Mouse (Mus musculus) liver, adult 2 months (tissue): ENCODE results near the gene Olfr630. TPM values are rescaled to one million over a fixed set of nuclear protein-coding genes. Genes with fewer than 3 reads are reported as not detected.

ENCODE experiments used
- DNase-seq: peaks from one replicate; pipeline ENCODE4 v3.0.0-alpha.2; 2011; ENCODE audit warnings: low read depth, low spot score; ENCODE audit errors: extremely low read depth
- H3K27ac ChIP-seq: fragments of 200-500 bp; replicated peaks from 2 replicates; pipeline ENCODE4 v1.5.1; 2012; ENCODE audit warnings: low read depth, mild to moderate bottlenecking, control low read depth, inconsistent platforms, low read length; ENCODE audit not compliant: insufficient read depth
- H3K27me3 ChIP-seq: fragments of 200-500 bp; 2 replicates; pipeline ENCODE4 v1.6.1; 2012; ENCODE audit warnings: mild to moderate bottlenecking, moderate library complexity, low read length, inconsistent platforms; ENCODE audit not compliant: control insufficient read depth, insufficient read depth
- H3K36me3 ChIP-seq: fragments of 200-500 bp; 2 replicates; pipeline ENCODE4 v1.6.1; 2012; ENCODE audit warnings: low read length, inconsistent platforms; ENCODE audit not compliant: control insufficient read depth, insufficient read depth
- H3K4me1 ChIP-seq: fragments of 200-500 bp; 2 replicates; pipeline ENCODE4 v1.6.1; 2011; ENCODE audit warnings: low read length; ENCODE audit not compliant: control insufficient read depth, insufficient read depth
- H3K4me3 ChIP-seq: fragments of 200-500 bp; 2 replicates; pipeline ENCODE4 v1.5.1; 2011; ENCODE audit warnings: low read depth, mild to moderate bottlenecking, control low read depth, low read length, moderate library complexity; ENCODE audit not compliant: insufficient read depth
- H3K79me2 ChIP-seq: fragments of 200-500 bp; 2 replicates; pipeline ENCODE4 v1.6.1; 2012; ENCODE audit warnings: inconsistent platforms, mild to moderate bottlenecking, low read length, moderate library complexity; ENCODE audit not compliant: control insufficient read depth, insufficient read depth
- H3K9ac ChIP-seq: fragments of 200-500 bp; 2 replicates; pipeline ENCODE4 v1.6.1; 2012; ENCODE audit warnings: low read depth, mild to moderate bottlenecking, control low read depth, inconsistent platforms, low read length
- CTCF ChIP-seq: fragments of 200-500 bp; IDR thresholded peaks from 2 replicates; pipeline ENCODE4 v1.5.1; 2011; ENCODE audit warnings: low read depth, low read length, control low read depth
- POLR2A ChIP-seq: fragments of 200-500 bp; IDR thresholded peaks from 2 replicates; pipeline ENCODE4 v1.6.1; 2011; ENCODE audit warnings: low read length, control low read depth; ENCODE audit not compliant: insufficient read depth; ENCODE audit errors: extremely low read depth
- WGBS: fragments of 180-500 bp; shearing (Covaris S2); methylation state at CpG from one replicate; pipeline ENCODE4 v1.1.7; 2018; 5-methylcytosine and 5-hydroxymethylcytosine counted together
- polyA plus RNA-seq: library from polyadenylated mRNA; depleted of rRNA; stranded (reverse); fragments of >200 nt; gene quantifications from 2 replicates; pipeline ENCODE4 v1.2.3, GENCODE M21; 2012; rRNA removed
- total RNA-seq: library from RNA; depleted of rRNA; stranded (reverse); fragments of >200 nt; gene quantifications from 2 replicates; pipeline ENCODE4 v1.2.3, GENCODE M21; 2014; rRNA removed

The Olfr630 gene
- total and polyA plus RNA-seq, 2 experiments = not detected

DNA sequence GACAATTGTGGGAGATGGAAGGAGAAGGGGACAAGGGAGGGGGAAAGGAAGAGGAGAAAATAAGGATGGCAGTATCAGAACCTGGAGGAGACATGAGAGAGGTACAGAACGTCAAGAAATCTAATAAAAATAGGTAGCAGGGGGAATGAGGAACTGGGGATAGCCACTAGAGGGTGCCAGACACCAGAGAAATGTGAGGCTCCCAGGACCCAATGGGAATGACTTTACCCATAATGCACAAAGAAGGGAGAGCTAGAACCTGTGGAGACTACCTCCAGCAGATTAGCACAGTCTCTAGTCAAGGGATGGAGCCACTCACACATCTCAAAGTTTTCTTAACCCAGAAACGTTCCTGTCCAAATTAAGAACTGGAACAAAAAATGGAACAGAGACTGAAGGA is 45.1 kb downstream of the Olfr630 start:
- no peak for TF ChIP-seq POLR2A
- no peak for TF ChIP-seq CTCF
- Histone ChIP-seq H3K79me2 (no peaks in the 10 kb centered on the region), H3K27me3 (no peaks in the 10 kb centered on the region), H3K36me3 (no peaks in the 10 kb centered on the region), H3K4me3 (no peak overlapping the region), H3K4me1 (no peaks in the 10 kb centered on the region), H3K27ac (no peak overlapping the region), H3K9ac (no peak overlapping the region)
- WGBS = 23% methylated on average over 2 of the region's 2 CpGs
- peak; percentile 1 for DNase-seq

Other genes with a start within 250 kb of the Olfr630 start
Only the 30 nearest of the 33 such genes appear.
- not detected in 2 replicates for gene Olfr612, start 214.6 kb downstream of the Olfr630 start, total RNA-seq
- not detected in 2 replicates for gene Olfr612, start 214.6 kb downstream of the Olfr630 start, polyA plus RNA-seq
- gene Olfr613, start 209.3 kb downstream of the Olfr630 start, total RNA-seq = not detected in 2 replicates
- not detected in 2 replicates for gene Olfr613, start 209.3 kb downstream of the Olfr630 start, polyA plus RNA-seq
- gene Olfr615, start 201.3 kb downstream of the Olfr630 start, total RNA-seq = not detected in 2 replicates
- not detected in 2 replicates for gene Olfr615, start 201.3 kb downstream of the Olfr630 start, polyA plus RNA-seq
- not detected in 2 replicates for gene Olfr616, start 188.2 kb downstream of the Olfr630 start, total RNA-seq
- not detected in 2 replicates for gene Olfr616, start 188.2 kb downstream of the Olfr630 start, polyA plus RNA-seq
- gene Olfr617, start 184.3 kb downstream of the Olfr630 start, total RNA-seq = not detected in 2 replicates
- not detected in 2 replicates for gene Olfr617, start 184.3 kb downstream of the Olfr630 start, polyA plus RNA-seq
- not detected in 2 replicates for gene Olfr618, start 167.2 kb downstream of the Olfr630 start, total RNA-seq
- not detected in 2 replicates for gene Olfr618, start 167.2 kb downstream of the Olfr630 start, polyA plus RNA-seq
- gene Olfr619, start 156.8 kb downstream of the Olfr630 start, total RNA-seq = not detected in 2 replicates
- not detected in 2 replicates for gene Olfr619, start 156.8 kb downstream of the Olfr630 start, polyA plus RNA-seq
- not detected in 2 replicates for gene Olfr620, start 144.8 kb downstream of the Olfr630 start, total RNA-seq
- gene Olfr620, start 144.8 kb downstream of the Olfr630 start, polyA plus RNA-seq = not detected in 2 replicates
- gene Olfr622, start 114.6 kb downstream of the Olfr630 start, total RNA-seq = not detected in 2 replicates
- not detected in 2 replicates for gene Olfr622, start 114.6 kb downstream of the Olfr630 start, polyA plus RNA-seq
- gene Olfr623, start 93.6 kb downstream of the Olfr630 start, total RNA-seq = not detected in 2 replicates
- gene Olfr623, start 93.6 kb downstream of the Olfr630 start, polyA plus RNA-seq = not detected in 2 replicates
- gene Olfr624, start 86.1 kb downstream of the Olfr630 start, total RNA-seq = under 0.01 and 0.07 TPM in 2 replicates
- not detected in 2 replicates for gene Olfr624, start 86.1 kb downstream of the Olfr630 start, polyA plus RNA-seq
- not detected in 2 replicates for gene Olfr625-ps1, start 74.6 kb downstream of the Olfr630 start, total RNA-seq
- gene Olfr625-ps1, start 74.6 kb downstream of the Olfr630 start, polyA plus RNA-seq = not detected in 2 replicates
- not detected in 2 replicates for gene Olfr243, start 42.7 kb downstream of the Olfr630 start, total RNA-seq
- gene Olfr243, start 42.7 kb downstream of the Olfr630 start, polyA plus RNA-seq = not detected in 2 replicates
- not detected in 2 replicates for gene Olfr628, start 27.0 kb downstream of the Olfr630 start, total RNA-seq
- gene Olfr628, start 27.0 kb downstream of the Olfr630 start, polyA plus RNA-seq = not detected in 2 replicates
- gene Olfr629, start 12.4 kb downstream of the Olfr630 start, total RNA-seq = not detected in 2 replicates
- not detected in 2 replicates for gene Olfr629, start 12.4 kb downstream of the Olfr630 start, polyA plus RNA-seq
- not detected in 2 replicates for gene Olfr69, start 14.3 kb upstream of the Olfr630 start, total RNA-seq
- gene Olfr69, start 14.3 kb upstream of the Olfr630 start, polyA plus RNA-seq = not detected in 2 replicates
- gene Olfr68, start 22.4 kb upstream of the Olfr630 start, total RNA-seq = not detected in 2 replicates
- gene Olfr68, start 22.4 kb upstream of the Olfr630 start, polyA plus RNA-seq = not detected in 2 replicates
- gene Olfr67, start 34.5 kb upstream of the Olfr630 start, total RNA-seq = not detected in 2 replicates
- gene Olfr67, start 34.5 kb upstream of the Olfr630 start, polyA plus RNA-seq = not detected in 2 replicates
- gene Hbb-bt, start 56.7 kb upstream of the Olfr630 start, total RNA-seq = 116 and 144 TPM in 2 replicates
- gene Hbb-bt, start 56.7 kb upstream of the Olfr630 start, polyA plus RNA-seq = 56.2 and 75.5 TPM in 2 replicates
- gene Hbb-bs, start 70.8 kb upstream of the Olfr630 start, total RNA-seq = 760 and 1,100 TPM in 2 replicates
- 551 and 848 TPM in 2 replicates for gene Hbb-bs, start 70.8 kb upstream of the Olfr630 start, polyA plus RNA-seq
- not detected in 2 replicates for gene Hbb-bh2, start 83.2 kb upstream of the Olfr630 start, total RNA-seq
- gene Hbb-bh2, start 83.2 kb upstream of the Olfr630 start, polyA plus RNA-seq = not detected in 2 replicates
- not detected in 2 replicates for gene Hbb-bh1, start 85.8 kb upstream of the Olfr630 start, total RNA-seq
- gene Hbb-bh1, start 85.8 kb upstream of the Olfr630 start, polyA plus RNA-seq = not detected in 2 replicates
- gene Hbb-y, start 95.9 kb upstream of the Olfr630 start, total RNA-seq = not detected in 2 replicates
- gene Hbb-y, start 95.9 kb upstream of the Olfr630 start, polyA plus RNA-seq = not detected in 2 replicates
- gene Olfr66, start 128.9 kb upstream of the Olfr630 start, total RNA-seq = not detected in 2 replicates
- gene Olfr66, start 128.9 kb upstream of the Olfr630 start, polyA plus RNA-seq = not detected in 2 replicates
- not detected in 2 replicates for gene Olfr64, start 137.2 kb upstream of the Olfr630 start, total RNA-seq
- not detected in 2 replicates for gene Olfr64, start 137.2 kb upstream of the Olfr630 start, polyA plus RNA-seq
- not detected in 2 replicates for gene Olfr65, start 146.2 kb upstream of the Olfr630 start, total RNA-seq
- gene Olfr65, start 146.2 kb upstream of the Olfr630 start, polyA plus RNA-seq = not detected in 2 replicates
- gene Olfr631, start 171.5 kb upstream of the Olfr630 start, total RNA-seq = not detected in 2 replicates
- gene Olfr631, start 171.5 kb upstream of the Olfr630 start, polyA plus RNA-seq = not detected in 2 replicates
- not detected in 2 replicates for gene Olfr632, start 177.0 kb upstream of the Olfr630 start, total RNA-seq
- gene Olfr632, start 177.0 kb upstream of the Olfr630 start, polyA plus RNA-seq = not detected in 2 replicates
- not detected in 2 replicates for gene Olfr633, start 187.1 kb upstream of the Olfr630 start, total RNA-seq
- not detected in 2 replicates for gene Olfr633, start 187.1 kb upstream of the Olfr630 start, polyA plus RNA-seq
- not detected in 2 replicates for gene Olfr635, start 213.8 kb upstream of the Olfr630 start, total RNA-seq
- not detected in 2 replicates for gene Olfr635, start 213.8 kb upstream of the Olfr630 start, polyA plus RNA-seq